Mouse (Mus musculus) intestine, postnatal 0 days (tissue): Measurements from ENCODE around the gene Gm28729. TPM values are rescaled to one million over a fixed set of nuclear protein-coding genes. Genes with fewer than 3 reads are reported as not detected.
"Not testable (repeated sequence)": the region's sequence is repeated elsewhere in the genome, so short reads cannot be mapped to it uniquely, and the experiment has no call there.

Experiments used
- ATAC-seq: fragments of 200-750 bp; cut with Nextera tagmentation; 2 replicates; pipeline ENCODE4 v1.8.0; 2017; ENCODE audit warnings: mild to moderate bottlenecking, moderate TSS enrichment, moderate library complexity
- H3K27ac ChIP-seq: fragments of 300-500 bp; sonication (generic); 2 replicates; pipeline ENCODE4 v1.5.1; 2014; ENCODE audit warnings: mild to moderate bottlenecking, low read depth, low read length, moderate library complexity
- H3K27me3 ChIP-seq: fragments of 300-500 bp; sonication (generic); replicated peaks from 2 replicates; pipeline ENCODE4 v1.6.1; 2014; ENCODE audit warnings: low read length, mixed read lengths; ENCODE audit not compliant: control insufficient read depth, insufficient read depth
- H3K36me3 ChIP-seq: fragments of 300-500 bp; sonication (generic); 2 replicates; pipeline ENCODE4 v1.6.1; 2014; ENCODE audit warnings: mild to moderate bottlenecking, moderate library complexity; ENCODE audit not compliant: control insufficient read depth, insufficient read depth
- H3K4me1 ChIP-seq: fragments of 300-500 bp; sonication (generic); replicated peaks from 2 replicates; pipeline ENCODE4 v1.6.1; 2014; ENCODE audit warnings: antibody characterized with exemption, low read length, mixed read lengths; ENCODE audit not compliant: control insufficient read depth, insufficient read depth
- H3K4me2 ChIP-seq: fragments of 300-500 bp; sonication (generic); replicated peaks from 2 replicates; pipeline ENCODE4 v1.6.1; 2014; ENCODE audit warnings: low read depth, mild to moderate bottlenecking, moderate library complexity
- H3K4me3 ChIP-seq: fragments of 300-500 bp; sonication (generic); 2 replicates; pipeline ENCODE4 v1.5.1; 2014; ENCODE audit warnings: low read depth, low read length
- H3K9ac ChIP-seq: fragments of 300-500 bp; sonication (generic); 2 replicates; pipeline ENCODE4 v1.6.1; 2014; ENCODE audit warnings: mild to moderate bottlenecking, low read depth, low read length
- H3K9me3 ChIP-seq: fragments of 300-500 bp; sonication (generic); 2 replicates; pipeline ENCODE4 v1.6.1; 2016; ENCODE audit warnings: mixed run types; ENCODE audit not compliant: control insufficient read depth
- CTCF ChIP-seq: sonication (generic); IDR thresholded peaks from 2 replicates; pipeline ENCODE4 v1.5.1; 2016; ENCODE audit warnings: low read depth, mild to moderate bottlenecking, control low read depth, antibody characterized with exemption, moderate library complexity
- WGBS: fragments of 180-500 bp; shearing (Covaris S2); extraction: QIAGEN DNeasy Blood & Tissue Kit; methylation state at CpG from one replicate; pipeline ENCODE4 v1.1.7; 2014; 5-methylcytosine and 5-hydroxymethylcytosine counted together
- polyA plus RNA-seq: library from polyadenylated mRNA; unstranded; fragments of >200 nt; fragmentation: Nextera tagmentation; extraction: Ambion mirVana; gene quantifications from 2 replicates; pipeline ENCODE4 v1.2.1, GENCODE M21; 2015

Gene Gm28729
- polyA plus RNA-seq, 1 experiment from 2014 or later, result not detected

GRCm38 (mm10) chr9:96530674-96531081 is 5.6 kb upstream of the Gm28729 start:
- no peaks in the 10 kb centered on the region for H3K27me3 ChIP-seq
- peak; percentile 58 for ATAC-seq
- no peaks in the 10 kb centered on the region for H3K36me3 ChIP-seq
- H3K4me1 ChIP-seq, result peaks cover 3% of the 10 kb centered on the region; the same call in 1 of the 2 replicates
- WGBS, result 12% methylated on average over 11 of the region's 11 CpGs
- TF ChIP-seq CTCF, result no peak
- H3K9me3 ChIP-seq, result no peaks in the 10 kb centered on the region
- no peak overlapping the region for H3K27ac ChIP-seq
- H3K4me3 ChIP-seq, result no peak overlapping the region
- H3K4me2 ChIP-seq, result peak overlapping the region; percentile 51
- H3K9ac ChIP-seq, result no peak overlapping the region

- WGBS, result 69% methylated on average over 10 of the region's 10 CpGs
- peak overlapping the region; percentile 51 for H3K4me2 ChIP-seq
- no peak for TF ChIP-seq CTCF
Measured at GRCm38 (mm10) chr9:96529961-96530673, 5.1 kb upstream of the Gm28729 start.

GRCm38 (mm10) chr9:96526011-96526410 is 947 bp upstream of the Gm28729 start:
- Histone ChIP-seq H3K27ac (no peak overlapping the region), H3K9me3 (no peaks in the 10 kb centered on the region), H3K4me1 (peaks cover 1% of the 10 kb centered on the region; the same call in 1 of the 2 replicates), H3K4me2 (no peak overlapping the region), H3K36me3 (no peaks in the 10 kb centered on the region), H3K27me3 (no peaks in the 10 kb centered on the region), H3K9ac (no peak overlapping the region), H3K4me3 (no peak overlapping the region)
- 71% methylated on average over 4 of the region's 4 CpGs for WGBS
- TF ChIP-seq CTCF, result no peak
- peak; percentile 40; the same call in 1 of the 2 replicates for ATAC-seq

More at GRCm38 (mm10) chr9:96529961-96530673, 5.1 kb upstream of the Gm28729 start:
- ATAC-seq, result no peak
- Histone ChIP-seq H3K36me3 (no peaks in the 10 kb centered on the region), H3K27ac (no peak overlapping the region), H3K9me3 (no peaks in the 10 kb centered on the region), H3K27me3 (no peaks in the 10 kb centered on the region), H3K9ac (no peak overlapping the region), H3K4me3 (no peak overlapping the region), H3K4me1 (peaks cover 3% of the 10 kb centered on the region; the same call in 1 of the 2 replicates)

- 86% methylated on average over 5 of the region's 5 CpGs for WGBS
- Histone ChIP-seq H3K27ac (no peak overlapping the region), H3K9ac (no peak overlapping the region), H3K4me2 (no peak overlapping the region), H3K27me3 (no peaks in the 10 kb centered on the region), H3K36me3 (no peaks in the 10 kb centered on the region), H3K4me3 (no peak overlapping the region), H3K9me3 (no peaks in the 10 kb centered on the region), H3K4me1 (no peaks in the 10 kb centered on the region)
- peak; percentile 25; the same call in 1 of the 2 replicates for TF ChIP-seq CTCF
- no peak for ATAC-seq
Measured at GRCm38 (mm10) chr9:96523148-96523547, 1.9 kb downstream of the Gm28729 start.

- 89% methylated on average over 2 of the region's 2 CpGs for WGBS
- TF ChIP-seq CTCF, result peak; percentile 55
- not testable (repeated sequence) for ATAC-seq
Measured at GRCm38 (mm10) chr9:96521574-96521973, 3.5 kb downstream of the Gm28729 start.

GRCm38 (mm10) chr9:96517429-96517828 is 7.6 kb downstream of the Gm28729 start:
- H3K27me3 ChIP-seq, result no peaks in the 10 kb centered on the region
- 31% methylated on average over 4 of the region's 4 CpGs for WGBS
- ATAC-seq, result no peak

More at GRCm38 (mm10) chr9:96521574-96521973, 3.5 kb downstream of the Gm28729 start:
- not testable (repeated sequence) for H3K27me3 ChIP-seq, H3K36me3 ChIP-seq, H3K4me2 ChIP-seq, H3K9ac ChIP-seq, H3K27ac ChIP-seq, H3K4me3 ChIP-seq, H3K4me1 ChIP-seq, H3K9me3 ChIP-seq

More at GRCm38 (mm10) chr9:96517429-96517828, 7.6 kb downstream of the Gm28729 start:
- Histone ChIP-seq H3K4me1 (no peaks in the 10 kb centered on the region), H3K36me3 (no peaks in the 10 kb centered on the region), H3K4me3 (no peak overlapping the region), H3K4me2 (no peak overlapping the region), H3K9ac (no peak overlapping the region), H3K9me3 (no peaks in the 10 kb centered on the region), H3K27ac (no peak overlapping the region)
- no peak for TF ChIP-seq CTCF
